Mouse (Mus musculus) megakaryocyte progenitor cell, adult 5-6 weeks (primary cell): ENCODE data around the gene Gm8020. TPM values are rescaled to one million over a fixed set of nuclear protein-coding genes. Genes with fewer than 3 reads are reported as not detected.
"Not testable (repeated sequence)": the region's sequence is repeated elsewhere in the genome, so short reads cannot be mapped to it uniquely, and the experiment has no call there.

Experiments used
- ATAC-seq: replicated peaks from 2 replicates; pipeline ENCODE4 v1.8.0; 2016; ENCODE audit warnings: mild to moderate bottlenecking, moderate TSS enrichment, inconsistent platforms; ENCODE audit not compliant: poor library complexity
- total RNA-seq, 2 experiments: library from RNA; stranded (forward) in 1 of 2; stranded (reverse) in 1 of 2; fragments of 157-497, 149-512 nt in 1 of 2; fragments of 200-1000 nt in 1 of 2; gene quantifications; 2 replicates each; pipeline versions ENCODE4 v1.2.3 to v1.2.4; 2015 to 2017

The Gm8020 gene
- total RNA-seq (2015) = not detected in 2 replicates
- not detected in 2 replicates for total RNA-seq (2017)

DNA sequence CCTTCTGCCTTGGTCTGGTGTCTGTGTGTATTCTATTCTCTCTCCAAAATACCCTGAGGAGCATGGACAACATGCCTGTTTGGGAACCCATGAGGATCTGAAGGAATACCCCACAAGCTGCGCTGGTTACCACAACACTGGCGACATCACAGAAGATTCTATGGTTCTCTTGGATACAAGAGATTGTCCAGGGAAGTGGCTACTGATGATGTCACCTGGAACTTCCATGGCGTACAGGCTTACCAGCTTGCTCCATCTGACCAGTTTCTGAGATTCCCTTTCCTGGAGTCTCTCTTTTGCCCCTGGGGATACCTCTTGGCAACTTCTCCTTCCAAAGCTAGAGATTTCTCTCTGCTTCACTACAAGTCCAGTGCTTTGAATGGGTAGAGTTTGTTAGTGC lies at the start of gene Gm8020:
Gm8020 (minus strand) TSS at position 101 of the 400 bp plus-strand sequence.
- ATAC-seq = not testable (repeated sequence)

DNA sequence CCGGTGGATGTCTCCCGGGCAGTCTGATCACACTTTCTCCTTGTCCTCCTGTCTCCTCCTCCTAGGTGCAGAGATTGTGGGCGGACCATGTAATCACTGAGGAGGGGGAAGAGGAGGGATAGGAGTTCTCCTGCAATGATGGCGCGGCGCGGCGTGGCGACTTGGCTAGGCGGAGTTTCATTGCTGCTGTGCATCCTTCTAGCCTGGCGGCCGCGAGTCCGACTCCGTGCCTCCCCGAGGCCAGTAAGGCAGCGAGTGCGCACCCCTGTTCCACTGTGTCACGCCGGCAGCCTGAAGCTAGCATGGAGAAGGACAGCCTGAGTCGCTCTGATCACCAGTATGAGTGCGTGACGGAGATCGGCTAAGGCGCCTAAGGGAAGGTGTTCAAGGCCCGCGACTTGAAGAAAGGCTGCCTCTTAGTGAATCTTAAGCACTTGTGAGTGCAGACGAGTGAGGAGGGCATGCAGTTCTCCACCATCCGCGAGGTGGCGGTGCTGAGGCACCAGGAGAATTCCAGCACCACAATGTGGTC lies 41.1 kb upstream of the Gm8020 start:
- ATAC-seq = not testable (repeated sequence)

DNA sequence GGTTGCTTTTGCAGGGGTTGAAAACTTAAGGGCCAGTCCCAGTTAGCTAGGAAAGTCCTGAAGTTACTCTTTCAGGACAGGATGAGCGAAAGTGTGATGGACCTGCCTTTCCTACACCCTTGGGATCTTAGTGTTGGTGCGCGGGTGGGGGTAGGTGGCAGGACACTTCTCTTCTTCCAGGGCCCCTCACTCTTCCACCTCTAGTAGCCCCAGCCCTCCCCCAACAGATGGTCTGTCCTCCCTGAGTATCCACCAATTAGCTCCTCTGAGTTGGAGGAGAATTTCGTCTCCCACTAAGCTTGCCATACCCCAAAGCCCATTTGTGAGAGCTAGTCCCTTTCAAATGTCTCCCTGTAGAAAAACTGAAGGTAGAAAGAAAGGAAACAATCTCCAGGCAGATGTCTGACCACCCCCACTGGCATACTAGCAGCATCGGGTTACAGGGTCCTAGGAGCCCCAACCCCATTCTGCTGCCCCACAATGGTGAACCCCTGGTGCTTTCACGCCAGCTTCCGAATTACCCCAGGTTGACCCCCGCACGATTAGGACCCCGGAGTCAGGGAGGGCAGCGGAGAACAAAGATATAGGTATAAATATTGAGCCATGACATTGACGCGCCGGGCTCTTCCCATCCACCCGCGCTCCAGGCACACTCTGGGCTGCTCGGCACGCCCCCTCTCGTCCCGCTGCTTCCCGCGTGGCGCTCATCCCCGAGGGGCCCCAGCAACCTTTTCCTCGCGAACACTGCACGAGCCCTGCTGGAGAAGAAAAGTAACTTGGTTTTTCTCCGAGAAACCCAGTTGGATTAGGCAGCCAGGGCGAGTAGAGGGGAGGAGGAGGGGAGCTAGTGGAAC lies 40.4 kb upstream of the Gm8020 start:
- ATAC-seq = not testable (repeated sequence)

DNA sequence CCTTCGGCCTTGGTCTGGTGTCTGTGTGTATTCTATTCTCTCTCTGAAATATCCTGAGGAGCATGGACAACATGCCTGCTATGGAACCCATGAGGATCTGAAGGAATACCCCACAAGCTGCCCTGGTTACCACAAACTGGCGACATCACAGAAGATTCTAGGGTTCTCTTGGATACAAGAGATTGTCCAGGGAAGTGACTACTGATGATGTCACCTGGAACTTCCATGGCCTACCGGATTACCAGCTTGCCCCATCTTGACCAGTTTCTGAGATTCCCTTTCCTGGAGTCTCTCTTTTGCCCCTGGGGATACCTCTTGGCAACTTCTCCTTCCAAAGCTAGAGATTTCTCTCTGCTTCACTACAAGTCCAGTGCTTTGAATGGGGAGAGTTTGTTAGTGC lies 22.0 kb upstream of the Gm8020 start, which contains the start of gene Gm8024:
Gm8024 (minus strand) TSS at position 101 of the 400 bp plus-strand sequence.
- not testable (repeated sequence) for ATAC-seq

DNA sequence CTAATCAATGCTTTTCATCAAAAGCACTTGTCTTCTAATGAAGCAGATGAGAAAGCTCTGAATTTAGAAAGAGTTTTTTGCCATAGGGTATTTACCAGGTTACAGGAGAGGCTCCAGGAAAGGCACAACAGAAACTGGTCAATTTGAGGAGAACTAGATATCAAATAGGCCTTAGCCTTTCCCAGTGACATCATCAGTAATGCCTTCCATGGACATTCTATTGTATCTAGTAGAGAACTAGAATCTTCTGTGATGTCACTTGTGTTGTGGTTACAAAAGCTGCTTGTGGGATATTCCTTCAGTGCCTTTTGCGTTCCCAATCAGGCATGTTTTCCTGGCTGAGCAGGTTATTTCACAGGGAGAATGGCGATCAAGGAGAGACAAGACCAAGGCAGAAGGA lies 38.6 kb downstream of the Gm8020 start, which contains the start of gene Gm8011:
Gm8011 (plus strand) TSS at position 301 of the 400 bp plus-strand sequence.
- not testable (repeated sequence) for ATAC-seq

Other genes with a start within 250 kb of the Gm8020 start
- gene Gm17026, start 242.3 kb downstream of the Gm8020 start, total RNA-seq (2015) = not detected in 2 replicates
- gene Gm17026, start 242.3 kb downstream of the Gm8020 start, total RNA-seq (2017) = not detected in 2 replicates
- not detected in 2 replicates for gene Gm9611, start 205.0 kb downstream of the Gm8020 start, total RNA-seq (2015)
- gene Gm9611, start 205.0 kb downstream of the Gm8020 start, total RNA-seq (2017) = not detected in 2 replicates
- not detected in 2 replicates for gene Gm7995, start 192.1 kb downstream of the Gm8020 start, total RNA-seq (2015)
- gene Gm7995, start 192.1 kb downstream of the Gm8020 start, total RNA-seq (2017) = not detected in 2 replicates
- gene Gm8005, start 62.7 kb downstream of the Gm8020 start, total RNA-seq (2015) = not detected in 2 replicates
- not detected in 2 replicates for gene Gm8005, start 62.7 kb downstream of the Gm8020 start, total RNA-seq (2017)
- gene Gm8011, start 38.5 kb downstream of the Gm8020 start, total RNA-seq (2015) = not detected in 2 replicates
- not detected in 2 replicates for gene Gm8011, start 38.5 kb downstream of the Gm8020 start, total RNA-seq (2017)
- gene Gm8024, start 21.9 kb upstream of the Gm8020 start, total RNA-seq (2015) = not detected in 2 replicates
- gene Gm8024, start 21.9 kb upstream of the Gm8020 start, total RNA-seq (2017) = not detected in 2 replicates
- gene Gm17124, start 97.5 kb upstream of the Gm8020 start, total RNA-seq (2015) = not detected in 2 replicates
- gene Gm17124, start 97.5 kb upstream of the Gm8020 start, total RNA-seq (2017) = not detected in 2 replicates
- not detected in 2 replicates for gene Gm3633, start 139.6 kb upstream of the Gm8020 start, total RNA-seq (2015)
- gene Gm3633, start 139.6 kb upstream of the Gm8020 start, total RNA-seq (2017) = not detected in 2 replicates
- not detected in 2 replicates for gene Gm10378, start 153.6 kb upstream of the Gm8020 start, total RNA-seq (2015)
- not detected in 2 replicates for gene Gm10378, start 153.6 kb upstream of the Gm8020 start, total RNA-seq (2017)